Mouse (Mus musculus): ENCODE results near the gene Prim2.

DNA sequence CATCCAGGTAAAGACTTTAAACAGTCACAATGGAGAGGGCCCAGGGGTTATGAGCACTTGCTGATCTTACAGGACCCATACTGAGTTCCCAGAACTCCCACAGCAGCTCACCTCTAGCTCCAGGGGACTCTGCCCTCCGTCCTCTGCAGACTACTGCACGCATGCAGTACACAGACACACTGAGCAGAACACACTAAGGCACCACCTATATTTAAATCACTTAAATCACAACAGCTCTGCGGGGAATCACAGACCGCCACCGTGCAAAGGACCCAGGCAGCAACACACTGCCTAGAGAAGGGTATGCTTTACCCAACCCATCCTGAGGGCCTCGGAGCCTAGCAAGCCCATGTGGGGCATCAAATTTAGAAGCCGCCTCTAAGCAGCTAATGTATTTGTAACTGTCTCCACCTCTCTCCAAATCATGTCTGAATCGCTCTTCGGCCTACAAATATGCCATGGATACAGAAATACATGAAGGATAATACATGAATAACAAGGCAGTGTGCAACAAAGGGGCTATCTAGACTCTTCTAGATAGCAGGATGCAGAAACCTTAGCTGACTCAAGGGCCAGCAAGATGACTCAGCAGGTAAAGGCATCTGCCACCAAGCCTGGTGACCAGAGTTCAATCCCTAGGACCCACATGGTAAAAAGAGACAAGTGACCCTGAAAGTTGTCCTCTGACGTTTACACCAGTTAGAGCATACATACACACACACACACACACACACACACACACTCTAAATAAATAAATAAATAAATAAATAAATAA is 33.0 kb downstream of the Prim2 start:
- TF ChIP-seq CTCF (IDR thresholded peaks at IDR 0.05) = no peak
- TF ChIP-seq POLR2A (IDR thresholded peaks at IDR 0.05; ENCODE audit: insufficient read depth, low read depth, low read length) = no peak

Data from heart, adult 2 months (tissue).